Mouse (Mus musculus): ENCODE measurements around the gene Sis.

- TF ChIP-seq POLR2A (IDR thresholded peaks at IDR 0.05; ENCODE audit: borderline replicate concordance, control insufficient read depth, low read depth, low read length): no peak
- no peak for TF ChIP-seq CTCF (IDR thresholded peaks at IDR 0.05; ENCODE audit: control insufficient read depth, insufficient read depth, low read length)
Measured at GRCm38 (mm10) chr3:72868141-72868540, 99.5 kb downstream of the Sis start.

All from bone marrow, adult 2 months (tissue).